Mouse (Mus musculus): Measurements from ENCODE around the gene Hnrnpa2b1. TPM values are rescaled to one million over a fixed set of nuclear protein-coding genes. Genes with fewer than 3 reads are reported as not detected.

Hnrnpa2b1 gene
- polyA plus RNA-seq, 1 experiment: 754 TPM

Other genes with a start within 250 kb of the Hnrnpa2b1 start
- gene Nfe2l3, start 37.2 kb downstream of the Hnrnpa2b1 start, polyA plus RNA-seq (2012; rRNA removed): 38.2 and 49.5 TPM in 2 replicates
- 67.3 and 76.3 TPM in 2 replicates for gene Cbx3, start 466 bp upstream of the Hnrnpa2b1 start, polyA plus RNA-seq (2012; rRNA removed)
- gene Snx10, start 54.0 kb upstream of the Hnrnpa2b1 start, polyA plus RNA-seq (2012; rRNA removed): 12.3 and 14.5 TPM in 2 replicates